Mouse (Mus musculus): Measurements from ENCODE around the gene 1700018B08Rik.

DNA sequence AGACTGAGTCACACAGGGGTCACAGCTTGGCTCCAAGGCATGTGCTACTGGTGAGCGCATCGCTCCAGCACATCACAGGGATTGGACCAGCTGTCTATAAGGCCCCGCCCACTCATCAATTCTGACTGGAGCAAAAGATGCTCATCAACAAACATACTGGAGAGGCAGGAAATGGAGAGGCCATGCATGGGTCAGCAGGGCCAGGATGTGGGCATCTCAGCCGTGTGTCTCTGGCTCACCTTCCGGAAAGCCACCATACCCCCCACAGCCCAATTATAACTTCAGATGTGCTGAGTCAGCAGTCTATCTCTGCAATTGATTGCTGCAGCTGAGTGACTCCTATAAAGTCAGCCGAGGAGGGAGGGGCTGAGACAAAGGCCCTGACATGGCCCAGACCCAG is 24.2 kb upstream of the 1700018B08Rik start:
- TF ChIP-seq CTCF (IDR thresholded peaks at IDR 0.05; ENCODE audit: low read depth) (no peak), EP300 (IDR thresholded peaks at IDR 0.05; ENCODE audit: low read depth) (no peak)

Data from liver, embryonic 14.5 days (tissue).